Mouse (Mus musculus) heart, embryonic 15.5 days (tissue): Measurements from ENCODE around the gene Abcc8. TPM values are rescaled to one million over a fixed set of nuclear protein-coding genes. Genes with fewer than 3 reads are reported as not detected.
A peak's percentile ranks its signal among the peaks of the same experiment; 100 is the strongest.

ENCODE experiments used
- ATAC-seq: fragments of 200-750 bp; cut with Nextera tagmentation; replicated peaks from 2 replicates; pipeline ENCODE4 v1.8.0; 2017; ENCODE audit warnings: low read depth, moderate TSS enrichment; ENCODE audit not compliant: insufficient number of reproducible peaks, insufficient read depth, low FRiP score
- H3K27ac ChIP-seq: fragments of 300-500 bp; sonication (generic); 2 replicates; pipeline ENCODE4 v1.5.1; 2015; ENCODE audit warnings: mild to moderate bottlenecking, inconsistent platforms
- H3K27me3 ChIP-seq: fragments of 300-500 bp; sonication (generic); 2 replicates; pipeline ENCODE4 v1.6.1; 2015; ENCODE audit warnings: inconsistent platforms
- H3K36me3 ChIP-seq: fragments of 300-500 bp; sonication (generic); 2 replicates; pipeline ENCODE4 v1.6.1; 2015; ENCODE audit warnings: mild to moderate bottlenecking, inconsistent platforms
- H3K4me1 ChIP-seq: fragments of 300-500 bp; sonication (generic); replicated peaks from 2 replicates; pipeline ENCODE4 v1.6.1; 2015; ENCODE audit warnings: inconsistent platforms
- H3K4me2 ChIP-seq: fragments of 300-500 bp; sonication (generic); 2 replicates; pipeline ENCODE4 v1.6.1; 2015; ENCODE audit warnings: inconsistent platforms, mild to moderate bottlenecking, moderate library complexity
- H3K4me3 ChIP-seq: fragments of 300-500 bp; sonication (generic); 2 replicates; pipeline ENCODE4 v1.5.1; 2015; ENCODE audit warnings: mild to moderate bottlenecking, inconsistent platforms
- H3K9ac ChIP-seq: fragments of 300-500 bp; sonication (generic); 2 replicates; pipeline ENCODE4 v1.6.1; 2015; ENCODE audit warnings: mild to moderate bottlenecking, inconsistent platforms
- H3K9me3 ChIP-seq: fragments of 300-500 bp; sonication (generic); replicated peaks from 2 replicates; pipeline ENCODE4 v1.6.1; 2016; ENCODE audit warnings: inconsistent platforms
- WGBS: fragments of 180-500 bp; shearing (Covaris S2); methylation state at CpG from one replicate; pipeline ENCODE4 v1.1.7; 2015; ENCODE audit warnings: mixed read lengths; 5-methylcytosine and 5-hydroxymethylcytosine counted together
- polyA plus RNA-seq: library from polyadenylated mRNA; unstranded; fragments of >200 nt; fragmentation: Nextera tagmentation; extraction: Ambion mirVana; gene quantifications from 2 replicates; pipeline ENCODE4 v1.2.1, GENCODE M21; 2015

The Abcc8 gene
- polyA plus RNA-seq, result 18.1 and 20.0 TPM in 2 replicates

GRCm38 (mm10) chr7:46179431-46180275 is at the start of gene Abcc8:
Abcc8 (minus strand) TSS chr7:46180033.
- WGBS, result 2% methylated on average over 74 of the region's 75 CpGs
- ATAC-seq, result peak; percentile 37
- H3K9ac ChIP-seq, result peak within 1 kb of the TSS; percentile 58

GRCm38 (mm10) chr7:46226936-46227335 is 47.1 kb upstream of the Abcc8 start:
- H3K9ac ChIP-seq, result no peak overlapping the region
- H3K36me3 ChIP-seq, result no peaks in the 10 kb centered on the region
- WGBS, result 38% methylated on average over 4 of the region's 4 CpGs
- H3K4me1 ChIP-seq, result peaks cover 14% of the 10 kb centered on the region
- no peak overlapping the region for H3K4me2 ChIP-seq
- no peak overlapping the region for H3K27ac ChIP-seq
- ATAC-seq, result peak; percentile 45; the same call in 1 of the 2 replicates
- H3K27me3 ChIP-seq, result no peaks in the 10 kb centered on the region
- no peaks in the 10 kb centered on the region for H3K9me3 ChIP-seq
- no peak overlapping the region for H3K4me3 ChIP-seq

More at GRCm38 (mm10) chr7:46179431-46180275, at the start of gene Abcc8:
- Histone ChIP-seq H3K9me3 (no peaks in the 10 kb centered on the region), H3K27me3 (peaks cover 53% of the 10 kb centered on the region), H3K36me3 (no peaks in the 10 kb centered on the region), H3K4me2 (peak within 1 kb of the TSS; percentile 92), H3K4me1 (peaks cover 11% of the 10 kb centered on the region), H3K27ac (no peak within 1 kb of the TSS), H3K4me3 (peak within 1 kb of the TSS; percentile 55)

GRCm38 (mm10) chr7:46226253-46226652 is 46.4 kb upstream of the Abcc8 start:
- Histone ChIP-seq H3K4me2 (no peak overlapping the region), H3K9me3 (no peaks in the 10 kb centered on the region), H3K4me3 (no peak overlapping the region), H3K27me3 (no peaks in the 10 kb centered on the region), H3K9ac (no peak overlapping the region), H3K4me1 (peaks cover 14% of the 10 kb centered on the region), H3K27ac (no peak overlapping the region), H3K36me3 (no peaks in the 10 kb centered on the region)
- ATAC-seq, result no peak
- 28% methylated on average over 7 of the region's 7 CpGs for WGBS

- no peaks in the 10 kb centered on the region for H3K4me1 ChIP-seq
- H3K27ac ChIP-seq, result no peak overlapping the region
- WGBS, result 65% methylated on average over 8 of the region's 8 CpGs
- H3K4me3 ChIP-seq, result no peak overlapping the region
- H3K27me3 ChIP-seq, result 0 out of 2 replicates have a peak, but pooled peaks cover 12% of the 10 kb centered on the region
- H3K4me2 ChIP-seq, result no peak overlapping the region
- no peak overlapping the region for H3K9ac ChIP-seq
- no peaks in the 10 kb centered on the region for H3K9me3 ChIP-seq
- no peak for ATAC-seq
- H3K36me3 ChIP-seq, result no peaks in the 10 kb centered on the region
Measured at GRCm38 (mm10) chr7:46220591-46221129, 40.8 kb upstream of the Abcc8 start.

DNA sequence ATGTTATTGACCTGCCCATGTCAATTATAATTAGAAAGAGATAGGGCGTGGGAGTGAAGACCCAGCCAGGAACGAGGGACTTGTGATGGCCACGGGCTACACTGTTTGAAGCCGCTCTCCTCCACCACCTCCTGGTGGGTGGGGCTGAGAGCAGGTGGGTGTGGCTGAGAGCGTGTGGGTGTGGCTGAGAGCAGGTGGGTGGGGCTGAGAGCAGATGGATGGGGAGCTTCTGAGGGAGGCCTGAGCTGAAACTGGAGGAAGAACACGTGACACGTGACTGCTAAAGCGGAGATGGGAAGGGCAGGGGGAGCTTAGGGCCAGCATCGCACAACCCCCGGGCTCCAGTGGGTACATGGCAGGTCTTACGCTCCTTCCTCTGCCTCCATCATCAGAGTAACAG is 38.6 kb upstream of the Abcc8 start:
- Histone ChIP-seq H3K27me3 (0 out of 2 replicates have a peak, but pooled peaks cover 12% of the 10 kb centered on the region), H3K36me3 (no peaks in the 10 kb centered on the region), H3K4me2 (no peak overlapping the region), H3K9me3 (no peaks in the 10 kb centered on the region), H3K9ac (no peak overlapping the region), H3K4me1 (no peaks in the 10 kb centered on the region), H3K27ac (no peak overlapping the region), H3K4me3 (no peak overlapping the region)
- no peak for ATAC-seq
- 25% methylated on average over 11 of the region's 11 CpGs for WGBS

DNA sequence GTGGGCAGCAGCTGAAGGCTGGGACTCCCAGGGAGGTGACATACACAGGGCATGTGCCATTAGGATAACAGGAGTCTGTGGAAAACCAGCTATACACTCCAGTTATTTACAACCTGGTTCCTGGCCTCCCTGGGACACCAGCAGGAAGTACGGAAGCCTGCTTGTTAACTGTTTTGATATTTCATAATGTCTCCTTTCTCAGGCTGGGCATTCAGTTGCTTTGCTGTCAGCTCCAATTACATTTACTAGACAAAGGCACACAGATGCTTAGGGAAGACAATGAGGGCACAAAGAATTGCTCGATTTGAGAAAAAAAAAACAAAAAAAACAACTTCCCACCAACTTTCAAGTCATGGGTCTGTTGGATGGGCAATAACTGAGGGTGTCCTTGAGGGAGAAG is 36.6 kb upstream of the Abcc8 start:
- Histone ChIP-seq H3K36me3 (no peaks in the 10 kb centered on the region), H3K9me3 (no peaks in the 10 kb centered on the region), H3K4me1 (no peaks in the 10 kb centered on the region), H3K4me3 (no peak overlapping the region), H3K27me3 (0 out of 2 replicates have a peak, but pooled peaks cover 12% of the 10 kb centered on the region), H3K4me2 (no peak overlapping the region), H3K9ac (no peak overlapping the region), H3K27ac (no peak overlapping the region)
- ATAC-seq, result no peak
- WGBS, result 70% methylated on average over 2 of the region's 2 CpGs

- Histone ChIP-seq H3K36me3 (no peaks in the 10 kb centered on the region), H3K27ac (no peak overlapping the region), H3K9ac (no peak overlapping the region), H3K27me3 (peaks cover 5% of the 10 kb centered on the region), H3K4me2 (no peak overlapping the region), H3K4me1 (0 out of 2 replicates have a peak, but pooled peaks cover 3% of the 10 kb centered on the region), H3K9me3 (no peaks in the 10 kb centered on the region), H3K4me3 (no peak overlapping the region)
- ATAC-seq, result no peak
- WGBS, result 85% methylated on average over 6 of the region's 6 CpGs
Measured at GRCm38 (mm10) chr7:46210276-46210675, 30.4 kb upstream of the Abcc8 start.

GRCm38 (mm10) chr7:46208131-46208530 is 28.3 kb upstream of the Abcc8 start:
- WGBS, result 84% methylated on average over 8 of the region's 8 CpGs
- H3K27ac ChIP-seq, result no peak overlapping the region
- no peak overlapping the region for H3K9ac ChIP-seq
- H3K4me1 ChIP-seq, result 0 out of 2 replicates have a peak, but pooled peaks cover 3% of the 10 kb centered on the region
- no peaks in the 10 kb centered on the region for H3K9me3 ChIP-seq
- H3K4me2 ChIP-seq, result no peak overlapping the region
- peaks cover 5% of the 10 kb centered on the region for H3K27me3 ChIP-seq
- ATAC-seq, result no peak
- H3K36me3 ChIP-seq, result no peaks in the 10 kb centered on the region
- no peak overlapping the region for H3K4me3 ChIP-seq

DNA sequence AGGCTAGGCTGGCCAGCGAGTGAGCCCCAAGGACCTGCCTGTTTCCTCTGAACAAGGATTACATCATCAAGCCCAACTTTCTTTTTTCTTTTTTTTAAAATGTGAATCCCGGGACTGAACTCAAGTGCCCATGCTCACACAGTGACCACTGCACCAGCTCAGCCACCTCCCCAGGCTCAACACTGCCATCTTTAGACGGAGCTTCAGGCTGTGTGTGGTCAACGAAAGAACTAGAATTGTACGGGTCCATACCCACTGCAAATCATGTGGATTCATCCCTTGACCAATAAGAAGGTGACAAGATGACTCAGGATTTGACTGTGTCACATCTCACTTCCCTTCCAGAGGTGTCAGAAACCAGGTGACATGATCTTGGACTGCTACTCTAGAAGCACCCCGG is 24.9 kb upstream of the Abcc8 start:
- Histone ChIP-seq H3K27ac (no peak overlapping the region), H3K27me3 (peaks cover 5% of the 10 kb centered on the region), H3K9ac (no peak overlapping the region), H3K4me2 (no peak overlapping the region), H3K4me1 (0 out of 2 replicates have a peak, but pooled peaks cover 3% of the 10 kb centered on the region), H3K36me3 (no peaks in the 10 kb centered on the region), H3K4me3 (no peak overlapping the region), H3K9me3 (no peaks in the 10 kb centered on the region)
- 67% methylated on average over 6 of the region's 6 CpGs for WGBS
- ATAC-seq, result no peak

DNA sequence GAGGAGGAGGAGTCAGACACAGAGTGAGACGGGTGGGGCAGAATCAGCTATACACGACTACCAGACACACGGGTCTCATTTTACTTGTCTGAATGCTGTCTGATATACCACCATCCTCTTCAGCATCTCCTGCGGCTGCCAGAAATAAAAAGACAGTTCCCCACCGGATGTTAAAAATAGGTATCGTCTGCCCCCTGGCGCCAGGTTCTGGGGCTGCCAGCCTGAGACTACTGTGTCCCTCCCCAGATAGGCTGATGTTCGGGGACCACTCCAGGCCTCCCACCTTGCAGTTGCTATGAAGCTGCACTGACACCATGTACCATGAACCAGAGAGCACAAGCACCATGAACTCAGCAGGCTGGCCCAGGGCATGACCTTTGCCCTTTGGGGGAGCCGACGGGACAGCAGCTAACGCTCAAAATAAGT is 24.2 kb upstream of the Abcc8 start:
- no peak for ATAC-seq
- Histone ChIP-seq H3K27ac (no peak overlapping the region), H3K9me3 (no peaks in the 10 kb centered on the region), H3K27me3 (peaks cover 5% of the 10 kb centered on the region), H3K36me3 (no peaks in the 10 kb centered on the region), H3K4me2 (no peak overlapping the region), H3K9ac (no peak overlapping the region), H3K4me3 (no peak overlapping the region), H3K4me1 (0 out of 2 replicates have a peak, but pooled peaks cover 3% of the 10 kb centered on the region)
- WGBS, result 44% methylated on average over 11 of the region's 11 CpGs

GRCm38 (mm10) chr7:46201649-46202048 is 21.8 kb upstream of the Abcc8 start:
- H3K4me1 ChIP-seq, result 0 out of 2 replicates have a peak, but pooled peaks cover 3% of the 10 kb centered on the region
- no peak overlapping the region for H3K4me3 ChIP-seq
- 28% methylated on average over 14 of the region's 14 CpGs for WGBS
- ATAC-seq, result no peak
- no peaks in the 10 kb centered on the region for H3K9me3 ChIP-seq
- H3K36me3 ChIP-seq, result no peaks in the 10 kb centered on the region
- no peak overlapping the region for H3K27ac ChIP-seq
- no peak overlapping the region for H3K9ac ChIP-seq
- H3K27me3 ChIP-seq, result no peaks in the 10 kb centered on the region; the same call in 1 of the 2 replicates
- H3K4me2 ChIP-seq, result no peak overlapping the region
